Mouse (Mus musculus) intestine, postnatal 0 days (tissue): ENCODE data around the gene Acbd6. TPM values are rescaled to one million over a fixed set of nuclear protein-coding genes. Genes with fewer than 3 reads are reported as not detected.

Experiments used
- ATAC-seq: fragments of 200-750 bp; cut with Nextera tagmentation; 2 replicates; pipeline ENCODE4 v1.8.0; 2017; ENCODE audit warnings: mild to moderate bottlenecking, moderate TSS enrichment, moderate library complexity
- H3K27ac ChIP-seq: fragments of 300-500 bp; sonication (generic); 2 replicates; pipeline ENCODE4 v1.5.1; 2014; ENCODE audit warnings: mild to moderate bottlenecking, low read depth, low read length, moderate library complexity
- H3K27me3 ChIP-seq: fragments of 300-500 bp; sonication (generic); replicated peaks from 2 replicates; pipeline ENCODE4 v1.6.1; 2014; ENCODE audit warnings: low read length, mixed read lengths; ENCODE audit not compliant: control insufficient read depth, insufficient read depth
- H3K36me3 ChIP-seq: fragments of 300-500 bp; sonication (generic); 2 replicates; pipeline ENCODE4 v1.6.1; 2014; ENCODE audit warnings: mild to moderate bottlenecking, moderate library complexity; ENCODE audit not compliant: control insufficient read depth, insufficient read depth
- H3K4me1 ChIP-seq: fragments of 300-500 bp; sonication (generic); replicated peaks from 2 replicates; pipeline ENCODE4 v1.6.1; 2014; ENCODE audit warnings: antibody characterized with exemption, low read length, mixed read lengths; ENCODE audit not compliant: control insufficient read depth, insufficient read depth
- H3K4me2 ChIP-seq: fragments of 300-500 bp; sonication (generic); replicated peaks from 2 replicates; pipeline ENCODE4 v1.6.1; 2014; ENCODE audit warnings: low read depth, mild to moderate bottlenecking, moderate library complexity
- H3K4me3 ChIP-seq: fragments of 300-500 bp; sonication (generic); 2 replicates; pipeline ENCODE4 v1.5.1; 2014; ENCODE audit warnings: low read depth, low read length
- H3K9ac ChIP-seq: fragments of 300-500 bp; sonication (generic); 2 replicates; pipeline ENCODE4 v1.6.1; 2014; ENCODE audit warnings: mild to moderate bottlenecking, low read depth, low read length
- H3K9me3 ChIP-seq: fragments of 300-500 bp; sonication (generic); 2 replicates; pipeline ENCODE4 v1.6.1; 2016; ENCODE audit warnings: mixed run types; ENCODE audit not compliant: control insufficient read depth
- CTCF ChIP-seq: sonication (generic); IDR thresholded peaks from 2 replicates; pipeline ENCODE4 v1.5.1; 2016; ENCODE audit warnings: low read depth, mild to moderate bottlenecking, control low read depth, antibody characterized with exemption, moderate library complexity
- WGBS: fragments of 180-500 bp; shearing (Covaris S2); extraction: QIAGEN DNeasy Blood & Tissue Kit; methylation state at CpG from one replicate; pipeline ENCODE4 v1.1.7; 2014; 5-methylcytosine and 5-hydroxymethylcytosine counted together
- polyA plus RNA-seq: library from polyadenylated mRNA; unstranded; fragments of >200 nt; fragmentation: Nextera tagmentation; extraction: Ambion mirVana; gene quantifications from 2 replicates; pipeline ENCODE4 v1.2.1, GENCODE M21; 2015

Acbd6 gene
- polyA plus RNA-seq, 1 experiment from 2014 or later: 49.4 TPM

DNA sequence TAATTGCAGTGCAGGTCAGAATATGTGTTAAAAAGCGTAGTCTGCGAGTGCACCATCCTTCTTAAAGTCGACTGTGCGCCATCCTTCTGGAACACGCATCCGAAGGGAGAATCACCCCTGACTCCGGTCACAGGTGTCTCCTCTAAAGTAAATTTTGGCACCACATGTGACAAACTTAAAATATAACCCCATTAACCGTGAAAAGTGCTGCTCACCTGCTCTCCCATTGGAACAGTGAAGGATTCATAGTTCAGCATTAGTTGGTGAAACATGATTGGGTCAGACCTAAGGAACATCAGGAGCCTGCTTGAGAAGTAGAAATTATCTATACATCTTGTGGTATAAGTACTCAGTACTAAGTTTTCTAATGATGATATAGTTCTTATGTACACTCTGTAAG lies 65.3 kb downstream of the Acbd6 start:
- no peak for ATAC-seq
- TF ChIP-seq CTCF: no peak

DNA sequence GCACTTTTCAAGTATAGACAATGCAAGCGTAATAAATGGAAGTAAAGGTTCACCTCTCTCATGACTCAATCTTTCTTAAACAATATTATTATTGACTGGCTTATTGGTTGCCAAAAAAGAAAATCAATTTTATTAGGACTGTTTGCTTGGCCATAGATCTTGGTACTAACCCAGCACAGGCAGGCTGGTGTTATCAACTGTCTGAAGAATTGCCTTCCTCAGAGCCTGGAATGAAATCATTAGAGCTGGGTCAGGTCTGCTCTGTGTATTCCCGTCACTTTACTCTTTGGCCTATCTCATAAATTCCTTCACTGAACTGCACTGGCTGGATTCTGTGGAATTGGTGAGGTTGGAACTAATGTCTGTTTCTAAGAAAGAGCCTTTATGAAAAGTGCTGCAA lies 69.8 kb downstream of the Acbd6 start:
- H3K4me3 ChIP-seq: no peak overlapping the region
- H3K4me1 ChIP-seq: no peaks in the 10 kb centered on the region
- peak overlapping the region; percentile 57; the same call in 1 of the 2 replicates for H3K27ac ChIP-seq
- no peaks in the 10 kb centered on the region for H3K27me3 ChIP-seq
- TF ChIP-seq CTCF: no peak
- no peak overlapping the region for H3K9ac ChIP-seq
- WGBS: 62% methylated on average over 2 of the region's 2 CpGs
- no peaks in the 10 kb centered on the region for H3K36me3 ChIP-seq
- no peak overlapping the region for H3K4me2 ChIP-seq
- no peaks in the 10 kb centered on the region for H3K9me3 ChIP-seq
- ATAC-seq: peak; percentile 41; the same call in 1 of the 2 replicates

More for the DNA sequence above, 65.3 kb downstream of the Acbd6 start:
- Histone ChIP-seq H3K27me3 (no peaks in the 10 kb centered on the region), H3K27ac (no peak overlapping the region), H3K9ac (no peak overlapping the region), H3K4me2 (no peak overlapping the region), H3K36me3 (no peaks in the 10 kb centered on the region), H3K4me1 (no peaks in the 10 kb centered on the region), H3K9me3 (no peaks in the 10 kb centered on the region), H3K4me3 (no peak overlapping the region)
- WGBS: 96% methylated on average over 8 of the region's 8 CpGs

DNA sequence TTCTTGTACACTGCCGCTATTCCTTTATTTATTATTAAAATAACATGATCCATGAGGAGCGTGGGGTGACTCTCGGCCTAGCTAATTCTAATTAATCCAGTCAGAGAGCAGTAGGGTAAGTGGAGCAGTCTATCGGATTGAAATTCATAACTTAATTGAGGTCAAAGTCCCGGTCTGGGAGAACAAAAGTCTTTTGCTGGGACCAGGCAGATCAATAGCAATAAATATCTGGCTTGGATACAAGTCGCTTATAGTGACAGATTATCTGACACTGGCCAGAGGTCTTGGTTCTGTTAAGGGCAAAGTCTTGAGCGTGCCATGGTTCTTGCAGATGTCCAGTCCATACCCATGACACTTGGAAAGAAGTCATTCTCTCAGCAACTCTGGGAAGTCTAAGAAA lies 78.7 kb downstream of the Acbd6 start:
- Histone ChIP-seq H3K4me1 (no peaks in the 10 kb centered on the region), H3K36me3 (no peaks in the 10 kb centered on the region), H3K4me3 (no peak overlapping the region), H3K4me2 (no peak overlapping the region), H3K9me3 (no peaks in the 10 kb centered on the region), H3K27me3 (no peaks in the 10 kb centered on the region), H3K9ac (no peak overlapping the region), H3K27ac (no peak overlapping the region)
- TF ChIP-seq CTCF: no peak
- ATAC-seq: peak; percentile 86
- WGBS: 53% methylated on average over 7 of the region's 7 CpGs

DNA sequence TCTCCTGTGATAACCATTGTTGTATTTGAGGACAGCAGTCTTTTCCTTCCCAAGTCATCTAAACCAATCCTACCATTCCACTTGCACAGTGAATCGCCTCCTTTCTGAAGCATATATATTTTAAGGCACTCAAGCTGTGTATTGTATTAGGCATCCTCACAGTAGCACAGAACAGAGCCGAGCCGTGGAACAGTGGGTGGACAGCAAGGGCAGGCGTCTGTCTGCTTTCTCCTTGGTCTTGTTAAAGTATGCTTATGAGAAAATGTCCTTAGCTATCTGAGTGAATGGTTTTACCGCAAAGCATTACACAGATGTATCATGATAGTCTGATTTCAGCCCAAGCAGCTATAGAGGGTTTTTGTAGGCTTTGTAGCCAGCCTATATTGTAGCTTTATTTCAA lies 87.9 kb downstream of the Acbd6 start:
- TF ChIP-seq CTCF: no peak
- Histone ChIP-seq H3K4me3 (no peak overlapping the region), H3K27me3 (no peaks in the 10 kb centered on the region), H3K4me2 (no peak overlapping the region), H3K9me3 (no peaks in the 10 kb centered on the region), H3K27ac (no peak overlapping the region), H3K36me3 (no peaks in the 10 kb centered on the region), H3K4me1 (no peaks in the 10 kb centered on the region), H3K9ac (no peak overlapping the region)
- 84% methylated on average over 5 of the region's 5 CpGs for WGBS
- no peak for ATAC-seq

DNA sequence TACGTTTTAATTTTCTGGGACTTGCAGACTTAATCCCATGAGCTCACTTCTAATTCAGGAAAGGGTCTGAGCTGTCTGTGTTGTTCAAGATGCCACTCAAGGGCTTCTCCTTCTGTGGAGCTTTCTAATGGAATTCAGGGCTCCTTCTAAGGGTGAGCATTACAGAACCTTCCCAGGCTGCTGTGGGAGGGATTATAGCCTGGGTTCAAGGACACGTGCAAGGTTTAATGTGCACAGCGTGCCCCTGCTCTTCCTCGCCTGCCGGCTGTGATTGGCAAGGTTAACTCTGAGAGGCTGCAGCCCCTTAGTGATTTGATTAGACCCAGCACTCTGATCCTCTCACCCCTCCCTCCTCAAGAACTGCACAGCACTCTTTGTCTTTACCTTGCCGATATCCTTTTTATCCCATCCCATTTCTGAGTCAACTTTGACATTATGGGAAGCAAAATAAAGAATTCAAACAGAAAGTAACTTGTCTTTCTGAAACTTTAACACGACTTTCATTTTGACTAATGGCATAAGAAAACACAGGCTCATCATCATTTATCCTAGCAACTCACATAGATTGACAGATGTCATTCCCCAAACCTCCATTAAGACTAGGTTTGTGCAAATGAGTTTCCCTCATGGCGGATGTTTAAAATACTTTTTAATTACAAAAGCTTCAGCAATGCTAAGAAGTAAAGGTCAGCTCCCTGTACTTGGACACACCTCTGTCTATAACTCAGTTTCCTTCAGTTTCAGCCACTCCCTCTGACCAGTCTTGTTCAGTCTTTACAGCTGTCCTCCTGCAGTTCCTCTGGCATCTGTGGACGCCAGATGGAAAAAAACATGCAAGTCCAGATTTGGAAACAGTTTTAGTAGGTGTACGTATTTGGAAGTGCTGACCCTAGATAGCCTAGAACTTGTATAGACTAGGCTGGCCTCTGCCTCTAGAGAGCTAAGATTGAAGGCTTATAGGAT lies 88.7 kb downstream of the Acbd6 start:
- H3K4me1 ChIP-seq: no peaks in the 10 kb centered on the region
- H3K27me3 ChIP-seq: no peaks in the 10 kb centered on the region
- peak overlapping the region; percentile 10; the same call in 1 of the 2 replicates for H3K4me2 ChIP-seq
- 50% methylated on average over 10 of the region's 10 CpGs for WGBS
- no peaks in the 10 kb centered on the region for H3K36me3 ChIP-seq
- H3K27ac ChIP-seq: no peak overlapping the region
- H3K9me3 ChIP-seq: no peaks in the 10 kb centered on the region
- no peak overlapping the region for H3K4me3 ChIP-seq
- TF ChIP-seq CTCF: no peak
- no peak for ATAC-seq
- no peak overlapping the region for H3K9ac ChIP-seq

DNA sequence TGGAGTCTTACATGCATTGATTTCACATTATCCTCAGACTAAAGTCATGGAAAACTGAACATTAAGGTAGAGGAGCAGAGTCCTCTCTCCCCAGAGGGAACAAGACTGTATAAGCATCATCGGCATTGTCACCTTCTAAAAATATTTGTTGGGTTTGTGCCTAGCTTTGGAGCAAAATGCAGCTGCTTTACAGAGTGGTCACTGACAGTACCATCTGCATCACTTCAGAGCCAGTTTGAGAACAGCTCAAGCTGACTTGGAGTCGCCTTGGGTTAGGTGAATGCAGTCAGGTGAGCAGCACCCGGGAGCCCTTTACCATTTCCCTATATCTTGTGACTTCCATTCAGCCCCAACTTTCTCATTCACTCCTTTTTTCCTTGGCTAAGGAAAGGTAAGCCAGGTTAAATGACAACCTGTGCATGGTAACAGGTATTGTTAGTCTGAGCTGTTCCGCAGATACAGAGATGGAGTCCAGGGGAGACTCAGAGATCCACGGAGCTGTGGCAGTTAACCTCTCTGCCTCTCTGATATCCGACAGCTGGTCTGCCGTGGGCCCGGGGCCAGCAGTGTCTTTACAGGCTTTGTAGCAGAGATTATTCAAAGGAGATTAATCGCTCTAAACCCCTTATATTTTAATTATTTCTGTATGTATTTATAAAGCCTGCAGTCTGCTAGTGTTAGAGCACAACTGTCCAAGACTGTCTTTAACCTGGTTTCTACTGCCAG lies 92.4 kb downstream of the Acbd6 start:
- H3K27ac ChIP-seq: no peak overlapping the region
- H3K4me2 ChIP-seq: no peak overlapping the region
- 76% methylated on average over 9 of the region's 9 CpGs for WGBS
- no peak for ATAC-seq
- TF ChIP-seq CTCF: no peak
- H3K4me1 ChIP-seq: no peaks in the 10 kb centered on the region
- H3K4me3 ChIP-seq: no peak overlapping the region
- no peaks in the 10 kb centered on the region for H3K27me3 ChIP-seq
- H3K36me3 ChIP-seq: no peaks in the 10 kb centered on the region
- no peak overlapping the region for H3K9ac ChIP-seq
- H3K9me3 ChIP-seq: no peaks in the 10 kb centered on the region
